ENCODE assay signal across 7 mouse cellular contexts in genomic region chr16:95844691-95845090, GRCm38 (mm10).
DNase-seq lines count a peak whose midpoint lies in the region; ATAC-seq lines count a peak whose summit lies in the region.

No protein-coding gene starts in this region.

- H3K9me3 ChIP-seq in kidney, embryonic 15.5 days (replicated peaks), result no peaks in the 10 kb centered on the region
- peaks cover 10% of the 10 kb centered on the region; the same call in 1 of the 2 replicates for H3K9me3 ChIP-seq in limb, embryonic 12.5 days

- peaks cover 40% of the 10 kb centered on the region for H3K4me1 ChIP-seq in kidney, embryonic 15.5 days
- H3K4me1 ChIP-seq in limb, embryonic 12.5 days (replicated peaks), result peaks cover 51% of the 10 kb centered on the region

- WGBS in kidney, embryonic 15.5 days, result 30% methylated on average over 4 of the region's 4 CpGs
- 7% methylated on average over 4 of the region's 4 CpGs for WGBS in limb, embryonic 12.5 days

- ATAC-seq in kidney, embryonic 15.5 days (replicated peaks; ENCODE audit: low FRiP score), result no peak
- ATAC-seq in limb, embryonic 12.5 days (ENCODE audit: insufficient number of reproducible peaks, insufficient read depth, low FRiP score, low TSS enrichment, low read depth), result no peak
- no peak for ATAC-seq in megakaryocyte-erythroid progenitor cell, adult 5-6 weeks (replicated peaks; ENCODE audit: low FRiP score, low TSS enrichment, poor library complexity, severe bottlenecking)

- H3K4me3 ChIP-seq in kidney, embryonic 15.5 days (replicated peaks), result no peak overlapping the region
- no peak overlapping the region for H3K4me3 ChIP-seq in limb, embryonic 12.5 days (replicated peaks)

- no peaks in the 10 kb centered on the region for H3K27me3 ChIP-seq in kidney, embryonic 15.5 days
- no peaks in the 10 kb centered on the region for H3K27me3 ChIP-seq in limb, embryonic 12.5 days

- peak; percentile 44 for DNase-seq in kidney, postnatal 14 days
- peak; percentile 82 for DNase-seq in adrenal gland, adult 2 months
- DNase-seq in cerebellum, postnatal 25 days, result peak; percentile 63 to 73
- DNase-seq in urinary bladder, postnatal 36 days (ENCODE audit: low spot score in 2 of 2), result no peak

- no peak overlapping the region for H3K9ac ChIP-seq in kidney, embryonic 15.5 days
- no peak overlapping the region for H3K9ac ChIP-seq in limb, embryonic 12.5 days (replicated peaks)

- H3K4me2 ChIP-seq in kidney, embryonic 15.5 days, result no peak overlapping the region
- H3K4me2 ChIP-seq in limb, embryonic 12.5 days, result no peak overlapping the region

- H3K36me3 ChIP-seq in kidney, embryonic 15.5 days, result no peaks in the 10 kb centered on the region
- no peaks in the 10 kb centered on the region for H3K36me3 ChIP-seq in limb, embryonic 12.5 days

- no peak overlapping the region for H3K27ac ChIP-seq in kidney, embryonic 15.5 days
- H3K27ac ChIP-seq in limb, embryonic 12.5 days, result peak overlapping the region; percentile 96

Comparison
In these comparisons a context has a peak if more than half of its experiments do, and no peak if none do; other contexts are left out.
1. DNase-seq: peak in kidney, postnatal 14 days (single experiment), adrenal gland, adult 2 months (single experiment) and cerebellum, postnatal 25 days (2 of 2); none in urinary bladder, postnatal 36 days (0 of 2).